Mouse (Mus musculus): ENCODE results near the gene Rundc1.
"Not testable (repeated sequence)": the region's sequence is repeated elsewhere in the genome, so short reads cannot be mapped to it uniquely, and the experiment has no call there.

Gene Rundc1

DNA sequence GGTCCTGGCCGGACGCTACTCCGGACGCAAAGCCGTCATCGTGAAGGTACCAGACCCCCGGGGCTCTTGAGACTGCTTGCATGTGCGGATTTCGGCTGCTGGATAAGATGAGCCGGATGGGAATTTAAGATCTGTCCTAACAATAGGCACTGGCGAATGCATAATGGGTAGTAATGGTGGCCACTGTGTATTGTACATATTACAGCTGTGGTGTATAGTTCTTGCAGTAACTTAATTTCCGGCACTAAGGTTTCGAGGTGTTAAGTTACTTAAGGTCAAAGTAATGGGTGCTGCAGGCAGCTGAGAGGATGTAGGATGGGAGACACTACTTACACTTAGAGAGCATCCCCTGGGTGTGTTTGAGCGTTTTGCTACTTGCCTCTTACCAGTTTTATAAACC lies 17.9 kb downstream of the Rundc1 start:
- no peak for DNase-seq (ENCODE audit: low spot score in 2 of 2)

DNA sequence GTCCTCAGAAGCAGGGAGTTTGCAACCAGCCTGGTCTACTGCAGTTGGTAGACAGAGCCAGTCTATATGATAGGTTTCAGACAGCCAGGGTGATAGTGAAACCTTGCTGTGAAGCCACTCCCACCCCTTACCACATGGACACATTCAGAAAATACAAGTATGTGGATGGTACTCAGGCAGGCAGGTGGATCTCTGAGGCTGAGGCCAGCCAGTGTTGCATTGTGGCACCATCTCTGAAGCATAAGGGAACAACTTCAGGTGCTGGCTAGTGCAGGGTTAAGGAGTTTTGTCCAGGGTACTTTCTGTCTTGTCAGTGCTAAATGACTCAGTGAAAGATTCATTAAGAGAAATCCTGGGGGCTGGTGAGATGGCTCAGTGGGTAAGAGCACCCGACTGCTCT lies 21.4 kb downstream of the Rundc1 start:
- no peak for DNase-seq (ENCODE audit: low spot score in 2 of 2)

DNA sequence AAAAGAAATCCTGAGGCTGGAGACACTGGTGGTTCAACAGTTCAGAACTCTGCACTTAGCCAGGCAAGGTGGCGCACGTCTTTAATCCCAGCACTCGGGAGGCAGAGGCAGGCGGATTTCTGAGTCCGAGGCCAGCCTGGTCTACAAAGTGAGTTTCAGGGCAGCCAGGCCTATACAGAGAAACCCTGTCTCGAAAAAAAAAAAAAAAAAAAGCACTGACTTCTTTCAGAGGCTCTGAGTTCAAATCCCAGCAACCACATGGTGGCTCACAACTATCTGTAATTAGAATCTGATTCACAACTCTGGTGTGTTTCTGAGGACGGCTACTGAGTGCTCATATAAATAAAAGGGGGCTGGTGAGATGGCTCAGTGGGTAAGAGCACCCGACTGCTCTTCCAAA lies 22.0 kb downstream of the Rundc1 start:
- not testable (repeated sequence) for DNase-seq (ENCODE audit: low spot score in 2 of 2)

DNA sequence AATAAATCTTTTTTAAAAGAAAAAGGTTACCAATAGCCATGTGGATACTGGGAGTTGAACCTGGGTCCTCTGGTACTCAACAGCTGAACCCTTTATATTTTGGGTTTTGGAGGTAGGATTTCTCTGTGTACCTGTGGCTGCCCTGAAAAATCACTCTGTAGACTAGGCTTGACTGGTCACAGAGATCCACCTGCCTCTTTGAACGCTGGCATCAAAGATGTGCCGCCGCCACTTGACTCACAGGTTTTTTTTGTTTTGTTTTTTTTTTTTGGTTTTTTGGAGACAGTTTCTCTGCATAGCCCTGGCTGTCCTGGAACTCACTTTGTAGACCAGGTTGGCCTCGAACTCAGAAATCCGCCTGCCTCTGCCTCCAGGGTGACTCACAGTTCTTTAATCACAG lies 22.9 kb downstream of the Rundc1 start:
- no peak for DNase-seq (ENCODE audit: low spot score in 2 of 2)

DNA sequence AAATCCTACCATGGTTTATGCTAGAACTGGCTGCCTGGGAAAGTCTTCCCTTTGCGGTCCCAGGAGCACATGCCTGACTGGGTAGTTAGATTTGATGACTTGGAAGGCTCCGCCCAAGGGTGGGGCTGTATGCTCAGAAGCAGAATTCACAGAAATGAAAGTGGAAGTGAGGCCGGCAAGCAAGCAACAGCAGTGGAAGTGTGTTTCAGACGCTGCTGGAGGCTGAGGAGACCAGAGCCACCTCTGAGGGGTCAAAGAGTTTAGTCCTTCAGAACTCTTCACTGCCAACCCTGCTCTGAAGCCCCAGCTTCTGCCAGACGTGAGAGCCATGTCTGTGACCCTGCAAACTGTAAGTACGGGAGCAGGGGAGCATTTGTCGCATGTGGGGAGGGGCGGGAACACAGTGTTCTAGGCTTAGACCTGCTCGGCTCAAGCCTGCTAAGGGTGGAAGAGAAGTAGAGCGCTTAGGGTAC lies 23.4 kb downstream of the Rundc1 start, which contains the start of gene Ifi35:
TSS of gene Ifi35 (plus strand) at position 134 of the 473 bp plus-strand sequence.
- peak; percentile 69 to 84 for DNase-seq (ENCODE audit: low spot score in 2 of 2)

DNA sequence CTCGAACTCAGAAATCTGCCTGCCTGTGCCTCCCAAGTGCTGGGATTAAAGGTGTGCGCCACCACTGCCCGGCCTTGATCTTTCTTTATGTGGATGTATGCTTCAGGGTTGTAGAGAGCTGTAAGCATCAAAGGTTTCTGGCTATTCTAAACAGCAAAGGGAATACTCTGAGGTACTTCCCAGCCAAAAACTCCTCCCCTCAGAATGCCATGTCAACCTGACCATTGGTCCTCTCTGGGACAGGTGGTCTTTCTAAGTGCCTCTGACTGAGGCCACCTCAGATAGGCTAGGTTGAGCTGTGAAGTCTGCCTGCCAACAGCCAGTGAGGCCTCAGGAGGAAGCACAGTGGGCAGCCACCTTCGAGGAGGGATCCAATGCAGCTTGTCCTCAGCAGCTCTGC lies 24.0 kb downstream of the Rundc1 start:
- DNase-seq (ENCODE audit: low spot score in 2 of 2), result peak; percentile 30 to 38

DNA sequence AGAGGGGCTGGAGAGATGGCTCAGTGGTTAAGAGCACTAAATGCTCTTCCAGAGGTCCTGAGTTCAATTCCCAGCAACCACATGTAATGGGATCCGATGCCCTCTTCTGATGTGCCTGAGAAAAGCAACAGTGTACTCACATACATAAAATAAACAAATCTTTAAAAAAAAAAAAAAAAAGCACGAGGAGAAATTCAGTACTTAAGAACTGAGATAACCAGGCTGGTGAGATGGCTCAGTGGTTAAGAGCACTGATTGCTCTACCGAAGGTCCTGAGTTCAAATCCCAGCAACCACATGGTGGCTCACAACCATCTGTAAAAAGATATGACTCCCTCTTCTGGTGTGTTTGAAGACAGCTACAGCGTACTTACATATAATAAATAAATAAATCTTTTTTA lies 24.7 kb downstream of the Rundc1 start:
- DNase-seq (ENCODE audit: low spot score in 2 of 2), result not testable (repeated sequence)

DNA sequence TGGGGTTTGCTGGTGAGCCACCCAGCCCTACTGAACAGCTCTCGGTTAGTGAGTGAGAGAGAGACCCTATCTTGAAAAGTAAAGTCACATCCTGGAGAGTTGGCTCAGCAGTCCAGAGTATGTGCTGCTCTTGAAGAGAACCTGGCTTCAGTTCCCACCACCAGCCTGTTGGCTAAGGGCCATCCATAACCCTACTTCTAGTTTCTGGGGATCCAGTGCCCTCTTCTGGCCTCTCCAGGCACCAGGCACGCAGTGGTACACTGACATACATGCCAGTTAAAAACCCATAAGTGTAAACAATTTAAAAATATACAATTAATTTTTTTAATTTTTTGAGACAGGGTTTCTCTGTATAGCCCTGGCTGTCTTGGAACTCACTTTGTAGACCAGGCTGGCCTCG lies 25.5 kb downstream of the Rundc1 start:
- DNase-seq (ENCODE audit: low spot score in 2 of 2), result peak in 1 of 2 experiments; percentile 53

DNA sequence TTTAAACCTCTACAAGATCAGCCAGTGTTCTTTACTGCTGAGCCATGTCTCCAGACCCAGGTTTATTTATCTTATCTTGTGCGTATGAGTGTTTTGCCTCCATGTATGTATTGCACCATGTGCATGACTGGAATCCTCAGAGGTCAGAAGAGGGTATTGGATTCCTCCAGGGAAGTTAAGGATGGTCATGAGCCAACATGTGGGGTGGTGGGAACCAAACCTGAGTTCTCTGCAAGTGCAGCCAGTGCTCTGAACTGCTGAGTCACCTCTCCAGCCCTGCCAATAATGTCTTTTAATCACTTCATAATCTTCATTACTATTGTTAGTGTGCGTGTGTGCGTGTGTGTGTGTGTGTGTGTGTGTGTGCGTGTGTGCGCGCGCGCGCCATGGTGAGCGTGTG lies 26.7 kb downstream of the Rundc1 start:
- DNase-seq (ENCODE audit: low spot score in 2 of 2), result no peak

DNA sequence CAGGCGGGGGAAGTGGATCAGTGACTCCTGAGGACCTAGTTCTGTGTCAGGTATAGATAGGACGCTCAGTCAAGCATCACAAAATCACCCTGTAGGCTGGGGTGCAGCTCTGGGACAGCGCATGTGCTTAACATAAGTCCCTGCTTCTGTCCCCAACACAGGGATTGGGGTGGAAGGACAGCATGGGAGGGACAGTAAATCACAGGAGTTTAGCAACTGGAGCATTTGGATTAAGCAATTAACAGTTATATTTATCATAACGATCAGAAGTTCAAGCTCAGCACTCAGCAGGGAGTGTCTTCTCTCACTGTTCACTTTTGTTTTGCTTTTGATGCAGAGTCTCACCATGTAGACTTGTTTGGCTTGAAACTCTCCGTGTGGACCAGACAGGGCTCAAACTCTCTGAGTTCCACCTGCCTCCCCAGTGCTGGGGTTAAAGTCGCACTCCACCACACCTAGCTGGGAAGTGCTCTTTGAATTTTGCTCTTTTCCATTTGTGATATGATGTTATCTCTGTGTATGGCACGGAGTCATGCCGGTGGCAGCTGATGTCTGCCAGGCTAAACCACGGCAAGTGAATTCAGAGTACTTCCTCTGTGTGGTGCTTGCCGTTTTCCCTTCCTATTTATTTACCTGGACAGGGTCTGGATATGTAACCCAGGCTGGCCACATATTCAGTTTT lies 27.3 kb downstream of the Rundc1 start:
- no peak for DNase-seq (ENCODE audit: low spot score in 2 of 2)

DNA sequence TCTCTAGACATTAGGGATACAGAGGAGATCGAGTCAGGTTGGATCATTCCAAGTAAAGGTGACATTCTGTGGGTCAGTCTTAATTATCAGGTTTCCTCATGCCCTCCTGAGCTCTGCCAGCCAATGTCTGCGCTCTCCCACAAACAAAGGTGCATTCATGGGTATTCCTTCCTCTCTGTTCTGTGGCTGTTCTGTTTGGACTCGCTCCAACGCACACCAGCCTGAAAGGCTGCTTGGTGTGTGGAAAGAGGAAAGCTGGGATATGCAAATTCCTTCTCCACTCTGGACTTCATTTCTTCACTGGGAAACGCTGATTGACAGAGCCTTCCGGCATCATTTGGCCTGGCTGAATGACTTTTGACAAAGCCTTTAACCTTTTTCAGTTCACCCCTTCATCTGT lies 29.8 kb downstream of the Rundc1 start:
- DNase-seq (ENCODE audit: low spot score in 2 of 2), result no peak

DNA sequence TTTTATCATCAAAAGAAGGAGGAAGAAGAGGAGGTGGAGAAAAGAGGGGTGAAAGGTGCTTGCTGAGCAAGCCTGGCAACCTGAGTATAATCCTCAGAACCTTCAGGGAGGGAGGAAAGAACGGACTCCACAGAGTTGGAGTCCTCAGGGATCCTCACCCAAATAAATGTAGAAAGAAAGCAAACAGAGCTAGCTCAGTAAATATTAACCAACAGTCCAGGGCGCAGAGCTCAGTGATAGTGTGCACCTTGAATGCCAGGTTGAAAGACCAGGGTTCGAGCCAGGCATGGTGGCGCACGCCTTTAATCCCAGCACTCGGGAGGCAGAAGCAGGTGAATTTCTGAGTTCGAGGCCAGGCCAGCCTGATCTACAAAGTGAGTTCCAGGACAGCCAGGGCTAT lies 30.7 kb downstream of the Rundc1 start:
- DNase-seq (ENCODE audit: low spot score in 2 of 2), result no peak

DNA sequence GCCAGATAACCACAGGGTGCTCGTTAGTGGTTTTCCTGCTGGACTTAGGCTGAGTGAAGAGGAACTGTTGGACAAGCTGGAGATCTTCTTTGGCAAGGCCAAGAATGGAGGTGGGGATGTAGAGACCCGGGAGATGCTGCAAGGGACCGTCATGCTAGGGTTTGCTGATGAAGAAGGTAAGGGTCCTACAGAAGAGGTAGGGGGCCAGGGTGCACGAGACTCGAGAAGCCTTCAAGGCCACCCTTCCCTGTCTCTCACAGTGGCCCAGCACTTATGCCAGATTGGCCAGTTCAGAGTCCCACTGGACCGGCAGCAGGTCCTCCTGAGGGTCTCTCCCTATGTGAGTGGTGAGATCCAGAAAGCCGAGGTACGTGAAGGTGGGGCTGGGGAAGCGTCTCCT lies 32.7 kb downstream of the Rundc1 start:
- no peak for DNase-seq (ENCODE audit: low spot score in 2 of 2)

DNA sequence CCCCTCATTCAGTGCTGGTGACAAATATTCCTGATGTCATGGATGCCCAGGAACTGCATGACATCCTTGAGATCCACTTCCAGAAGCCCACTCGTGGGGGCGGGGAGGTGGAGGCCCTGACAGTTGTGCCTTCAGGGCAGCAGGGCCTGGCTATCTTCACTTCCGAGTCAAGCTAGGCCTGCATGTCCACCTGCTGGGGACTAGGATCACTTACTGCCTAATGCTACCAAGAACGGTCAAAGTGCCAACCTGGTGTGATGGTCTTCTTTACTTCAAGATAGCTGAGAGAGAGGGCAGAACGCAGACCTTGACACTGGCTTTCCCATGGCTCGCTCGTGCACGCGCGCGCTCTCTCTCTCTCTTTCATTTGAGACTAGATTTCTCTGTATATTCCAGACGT lies 33.3 kb downstream of the Rundc1 start:
- no peak for DNase-seq (ENCODE audit: low spot score in 2 of 2)

DNA sequence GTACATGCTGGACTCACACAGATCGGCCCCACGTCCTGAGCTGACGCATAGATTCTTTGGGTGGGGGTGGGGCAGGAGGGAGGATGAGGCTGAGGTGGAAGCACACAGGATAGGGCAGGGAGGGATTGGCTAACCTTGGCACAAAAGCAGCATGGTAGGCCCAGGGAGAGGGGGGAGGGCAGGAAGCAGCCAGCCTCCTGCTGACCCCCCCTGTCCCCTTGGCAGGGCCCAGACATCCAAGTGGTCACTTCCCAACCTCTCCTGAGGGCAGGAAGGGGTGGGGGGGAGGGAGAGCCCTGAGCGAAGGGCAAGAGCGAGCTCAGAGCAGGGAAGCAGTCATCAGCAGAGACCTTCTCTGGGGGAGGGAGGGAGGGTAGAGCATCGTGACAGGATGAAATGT lies 34.8 kb downstream of the Rundc1 start:
- no peak for DNase-seq (ENCODE audit: low spot score in 2 of 2)

DNA sequence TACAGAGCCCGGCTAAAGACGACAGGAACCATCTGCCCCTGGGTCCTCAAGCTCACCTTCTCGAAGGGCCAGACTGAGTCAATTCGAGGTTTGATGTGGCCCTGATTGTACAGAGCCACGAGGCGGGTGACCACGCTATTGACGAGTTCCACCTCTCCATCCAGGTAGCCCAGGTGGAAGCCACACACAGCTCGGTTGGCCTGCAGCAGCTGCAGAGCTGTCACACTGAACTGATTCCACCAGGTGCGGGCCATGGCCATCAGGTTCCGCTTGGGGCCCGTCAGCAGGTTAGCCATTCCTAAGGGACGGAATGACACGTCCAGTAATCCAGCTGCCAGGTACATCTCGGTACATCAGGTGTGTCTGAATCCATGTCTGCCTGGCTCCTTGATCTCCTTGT lies 35.4 kb downstream of the Rundc1 start:
- DNase-seq (ENCODE audit: low spot score in 2 of 2), result no peak

DNA sequence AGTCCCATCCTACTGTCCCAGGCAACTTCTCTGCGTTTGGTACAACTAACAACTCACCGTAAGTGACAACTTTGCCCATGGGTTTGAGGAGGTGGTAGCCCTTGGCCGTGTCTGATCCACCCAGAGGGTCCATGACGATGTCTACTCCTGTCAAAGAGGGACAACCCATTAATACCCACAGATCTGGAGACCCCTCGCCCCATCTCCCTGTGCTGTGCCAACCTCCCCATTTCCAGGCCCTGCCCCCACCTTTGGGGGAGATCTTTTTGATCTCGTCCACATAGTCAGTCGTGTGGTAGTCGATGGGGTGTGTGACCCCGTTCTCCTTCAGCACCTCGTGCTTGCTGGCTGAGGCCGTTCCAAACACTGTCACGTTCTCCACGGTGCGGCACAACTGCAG lies 37.3 kb downstream of the Rundc1 start:
- DNase-seq (ENCODE audit: low spot score in 2 of 2), result no peak

DNA sequence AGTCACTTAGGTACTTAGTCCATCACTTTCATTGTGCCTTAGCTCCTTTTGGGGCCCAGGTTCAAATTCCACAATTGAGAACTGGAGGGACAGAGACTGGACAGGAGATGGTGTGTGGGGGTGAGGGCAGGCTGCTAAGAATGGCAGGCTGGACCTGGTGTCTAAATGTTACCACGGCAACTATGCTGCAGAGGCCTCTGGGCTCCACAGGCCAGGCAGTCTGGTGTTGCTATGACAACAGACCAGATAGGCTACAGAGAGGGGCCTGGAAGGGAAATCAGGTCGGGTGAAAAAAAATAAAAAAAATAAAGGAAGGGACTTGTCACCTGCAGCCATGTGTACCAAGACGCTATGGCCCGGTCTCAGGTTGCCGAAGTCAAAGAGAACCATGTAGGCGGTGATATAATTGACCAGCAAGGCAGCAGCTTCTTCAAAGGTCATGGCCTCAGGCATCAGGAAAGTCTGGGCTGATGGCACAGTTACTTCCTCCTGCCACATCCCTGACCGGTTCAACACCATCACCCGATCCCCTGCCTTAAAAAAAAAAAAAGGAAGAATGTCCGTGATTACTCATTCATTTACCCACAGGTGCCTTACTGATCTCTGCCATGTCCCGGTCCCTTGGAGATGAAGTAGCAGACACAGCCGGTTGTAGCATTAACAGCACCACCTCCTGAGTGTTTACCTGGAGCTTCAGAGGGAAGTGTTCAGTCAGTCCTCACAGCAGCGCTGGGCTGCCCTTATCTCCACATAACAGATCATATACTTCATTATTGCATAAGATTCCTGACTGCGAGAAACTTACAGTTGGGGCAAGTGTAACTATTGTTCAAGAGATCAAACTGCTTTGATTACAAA lies 37.9 kb downstream of the Rundc1 start:
- DNase-seq (ENCODE audit: low spot score in 2 of 2), result no peak

DNA sequence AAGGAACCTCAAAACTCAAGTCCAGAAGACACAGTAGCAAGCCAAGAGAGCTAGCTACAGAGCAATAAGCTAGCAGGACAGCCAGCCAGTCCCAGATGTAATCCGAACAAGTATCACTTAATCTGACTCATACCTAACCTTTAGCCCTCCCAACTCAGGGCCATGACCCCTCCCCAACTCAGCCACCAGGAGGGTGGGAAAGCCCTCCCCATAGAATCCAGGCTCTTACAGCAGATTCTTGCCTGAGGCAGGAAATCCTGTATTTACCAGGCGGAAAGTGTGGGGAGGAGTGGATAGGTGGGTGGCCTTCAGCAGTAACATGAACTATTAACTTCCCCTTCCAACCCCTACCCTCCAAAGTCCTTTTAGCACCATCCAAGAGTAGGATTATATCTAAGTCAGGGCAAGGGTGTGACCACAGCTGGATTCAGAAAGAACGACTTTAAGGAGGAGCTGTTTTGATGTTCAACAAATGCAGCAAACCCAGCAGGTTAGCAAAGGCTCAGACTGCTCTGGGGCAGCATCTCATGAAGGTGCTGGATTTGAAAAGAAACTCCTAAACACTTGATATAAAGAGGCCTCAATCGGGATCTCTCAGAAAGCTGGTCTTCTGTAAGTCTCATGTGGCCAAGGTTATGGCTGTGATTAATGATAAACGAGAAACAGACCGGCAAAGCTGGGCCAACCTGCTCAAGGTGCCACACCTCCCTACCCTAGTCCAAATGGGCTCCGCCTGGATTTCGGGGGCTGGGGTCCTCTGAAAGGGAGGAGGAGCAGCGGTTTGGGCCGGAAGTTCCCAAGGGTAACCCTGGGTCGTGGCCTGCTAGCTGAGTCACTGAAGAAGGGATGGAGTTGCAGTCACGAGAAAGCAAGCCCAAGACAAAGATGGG lies 39.6 kb downstream of the Rundc1 start, which contains the start of gene Rnd2:
TSS of gene Rnd2 (plus strand) at position 789 of the 890 bp plus-strand sequence.
- no peak for DNase-seq (ENCODE audit: low spot score in 2 of 2)

DNA sequence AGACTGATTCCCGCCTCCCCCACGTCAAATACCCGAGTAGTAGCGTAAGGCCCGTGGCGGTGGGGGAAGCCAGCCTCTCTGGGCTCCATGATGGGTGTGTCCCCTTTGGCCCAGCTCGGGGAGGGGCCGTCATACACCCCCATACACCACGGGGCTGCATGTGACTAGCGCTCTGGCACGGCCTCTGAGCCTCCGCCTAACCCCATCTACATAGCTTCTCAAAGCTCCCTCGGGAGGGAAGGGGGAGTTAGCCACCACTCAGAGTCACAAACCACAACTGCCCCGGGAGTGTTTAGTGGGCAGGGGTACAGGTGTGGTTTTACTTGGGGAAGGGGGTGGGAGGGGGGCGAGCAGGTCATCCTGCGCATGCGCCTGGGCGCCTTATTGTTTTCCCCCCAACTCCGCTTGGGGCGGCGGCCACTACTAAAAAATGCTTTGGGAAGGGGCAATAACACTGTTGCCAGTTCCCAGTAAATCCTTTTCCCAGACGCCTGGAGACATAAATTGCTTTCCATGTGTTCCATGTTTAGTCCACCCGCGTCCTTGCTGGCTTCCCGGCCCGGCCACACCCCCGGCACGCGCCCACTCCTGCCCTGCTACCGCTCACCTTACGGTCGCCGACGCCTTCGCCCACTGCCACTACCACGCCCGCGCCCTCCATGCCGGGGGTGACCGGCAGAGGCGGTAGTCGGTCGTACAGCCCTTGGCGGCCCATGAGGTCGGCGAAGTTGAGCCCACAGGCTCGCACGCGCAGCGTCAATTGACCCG lies 40.4 kb downstream of the Rundc1 start:
- peak; percentile 41 to 53 for DNase-seq (ENCODE audit: low spot score in 2 of 2)

DNA sequence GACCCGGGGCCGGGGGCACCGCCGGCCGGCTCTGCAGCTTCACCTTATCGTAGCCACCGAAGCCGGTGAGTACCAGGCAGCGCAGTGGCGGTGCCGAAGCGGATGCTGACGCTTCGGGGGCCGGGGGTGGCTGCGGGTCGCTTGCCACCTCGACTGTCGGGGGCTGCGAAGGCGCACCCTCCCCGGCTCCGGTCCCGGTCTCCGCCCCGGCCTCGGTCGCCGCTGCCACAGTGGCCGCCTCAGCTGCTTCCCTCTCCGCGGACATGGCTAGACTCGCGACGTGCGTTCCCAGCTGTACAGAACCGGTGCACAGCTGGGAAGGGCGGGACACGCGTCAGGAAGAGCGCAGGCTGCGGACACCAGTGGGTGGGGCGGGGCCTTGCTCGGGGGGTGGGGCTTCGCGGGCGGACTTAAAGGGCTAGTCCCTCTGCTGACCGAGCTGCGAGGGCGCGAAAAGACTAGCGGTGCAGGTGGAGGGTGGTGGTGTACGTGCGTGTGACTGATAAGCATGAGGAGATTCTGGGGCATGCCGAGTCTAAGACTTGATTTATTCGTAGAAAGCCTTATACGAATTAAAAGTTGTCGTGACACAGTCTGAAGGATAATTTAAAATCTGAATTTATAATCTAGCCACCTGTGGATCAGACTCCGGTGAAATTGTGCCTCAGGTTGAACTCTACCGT lies 41.1 kb downstream of the Rundc1 start, which contains the start of gene Vat1:
TSS of gene Vat1 (minus strand) at position 362 of the 683 bp plus-strand sequence.
- peak; percentile 61 to 71 for DNase-seq (ENCODE audit: low spot score in 2 of 2)
